Mouse (Mus musculus) c-Kit-positive CD71-positive TER-119-negative erythroid progenitor cells, embryonic 14.5 days (primary cell): ENCODE measurements around the gene Arf6.
"Not testable (repeated sequence)": the region's sequence is repeated elsewhere in the genome, so short reads cannot be mapped to it uniquely, and the experiment has no call there.

ENCODE experiments used
- DNase-seq: peaks from one replicate; pipeline ENCODE4 v3.0.0-alpha.2; 2013; ENCODE audit warnings: low read depth

Gene Arf6

DNA sequence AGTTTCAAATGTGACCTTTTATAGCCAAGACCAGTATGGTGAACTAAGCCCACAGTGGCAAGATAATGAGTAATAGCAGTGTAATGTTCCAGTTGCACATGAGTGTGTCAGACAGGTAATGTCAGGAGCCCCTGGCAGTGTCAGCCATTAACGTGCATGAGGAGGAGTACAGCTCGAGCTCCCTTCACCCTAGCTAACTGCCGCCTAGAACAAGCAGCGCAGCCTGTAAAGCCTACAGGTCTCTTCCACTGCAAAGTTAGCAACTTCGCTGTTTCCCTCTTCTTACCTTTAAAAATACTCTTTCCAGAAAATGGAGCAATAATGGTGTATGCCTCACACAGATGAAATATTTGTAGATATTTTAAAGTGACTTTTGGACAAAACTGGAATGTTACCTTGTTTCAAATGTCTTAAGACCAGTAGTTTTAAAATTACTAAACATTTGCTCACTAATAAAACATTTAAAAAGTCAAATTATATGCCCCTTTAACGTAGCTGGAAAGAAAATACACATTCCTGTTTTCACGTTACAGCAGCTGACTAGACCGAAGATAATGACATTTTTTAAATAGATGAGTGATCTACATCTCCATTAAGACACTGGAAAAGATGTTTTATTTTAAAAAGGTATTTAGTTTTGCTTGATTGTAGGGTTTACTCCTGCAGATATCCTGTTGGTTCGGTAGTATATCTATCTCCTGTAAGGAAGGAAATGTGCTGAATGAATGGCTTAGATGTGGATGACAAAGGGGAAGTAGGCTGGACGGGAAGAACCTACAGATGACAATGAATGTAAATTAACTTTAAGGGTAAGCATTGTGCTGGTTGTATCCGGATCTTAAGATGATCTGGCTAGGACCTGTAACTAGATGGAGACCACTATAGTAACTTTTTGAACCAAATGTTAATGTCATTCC is 2.2 kb downstream of the Arf6 start:
- DNase-seq, result no peak

- DNase-seq, result no peak
Measured at GRCm38 (mm10) chr12:69376132-69376531, 4.2 kb downstream of the Arf6 start.

- DNase-seq, result no peak
Measured at GRCm38 (mm10) chr12:69377188-69377587, 5.2 kb downstream of the Arf6 start.

- DNase-seq, result not testable (repeated sequence)
Measured at GRCm38 (mm10) chr12:69377636-69378035, 5.7 kb downstream of the Arf6 start.

- DNase-seq, result no peak
Measured at GRCm38 (mm10) chr12:69378558-69379454, 6.9 kb downstream of the Arf6 start.

GRCm38 (mm10) chr12:69382880-69383279 is 10.9 kb downstream of the Arf6 start:
- no peak for DNase-seq

DNA sequence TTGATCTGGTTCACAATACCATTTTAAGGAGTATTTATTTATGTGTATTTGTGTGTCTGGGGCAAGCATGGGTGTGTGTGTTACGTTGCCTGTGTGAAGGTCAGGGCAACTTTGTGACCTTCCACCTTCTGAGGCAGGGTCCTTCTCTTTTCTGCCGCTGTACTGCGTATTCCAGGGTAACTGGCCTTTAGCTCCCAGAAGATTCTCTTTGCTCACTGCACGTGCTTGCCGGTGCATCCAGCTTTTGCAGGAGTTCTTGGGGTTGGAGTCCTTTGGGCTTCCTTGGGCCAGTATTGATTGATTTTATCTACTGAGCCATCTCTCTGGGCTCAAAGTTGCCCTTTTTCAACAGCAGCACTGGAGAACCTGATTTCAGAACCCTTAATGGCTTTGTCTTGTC is 12.7 kb downstream of the Arf6 start:
- DNase-seq, result no peak

DNA sequence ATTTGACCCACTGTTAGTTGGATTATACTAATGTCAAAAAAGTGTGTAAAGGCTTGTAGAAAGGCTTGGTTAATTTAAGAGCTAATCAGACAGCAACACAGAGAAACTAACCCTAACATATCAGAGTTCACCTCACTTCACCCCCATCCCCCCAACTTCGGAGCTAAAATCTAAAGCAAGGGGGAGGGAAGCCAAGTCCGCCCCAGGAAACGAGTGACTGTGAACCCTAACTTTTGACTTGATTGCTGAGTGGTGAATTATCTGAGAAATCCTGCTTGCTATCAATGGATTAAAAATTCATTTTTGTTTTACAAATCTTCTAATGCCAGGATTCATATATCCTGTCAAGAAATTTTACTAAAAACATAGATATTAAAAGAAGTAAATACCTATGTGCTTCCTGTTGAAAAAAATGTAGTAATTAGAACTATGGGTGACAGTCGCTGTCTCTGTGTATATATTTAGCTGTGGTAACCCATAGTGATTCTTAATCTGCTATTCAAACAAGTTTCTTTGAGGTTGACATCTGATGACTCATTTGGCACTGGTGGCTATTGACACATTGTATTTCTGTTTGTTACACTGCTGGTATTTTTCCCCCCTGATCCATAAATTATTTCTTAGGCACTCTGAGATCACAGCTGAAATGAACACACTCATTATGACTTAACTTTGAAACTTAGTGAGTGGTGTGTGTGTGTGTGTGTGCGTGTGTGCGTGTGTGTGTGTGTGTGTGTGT is 13.8 kb downstream of the Arf6 start:
- DNase-seq, result no peak

DNA sequence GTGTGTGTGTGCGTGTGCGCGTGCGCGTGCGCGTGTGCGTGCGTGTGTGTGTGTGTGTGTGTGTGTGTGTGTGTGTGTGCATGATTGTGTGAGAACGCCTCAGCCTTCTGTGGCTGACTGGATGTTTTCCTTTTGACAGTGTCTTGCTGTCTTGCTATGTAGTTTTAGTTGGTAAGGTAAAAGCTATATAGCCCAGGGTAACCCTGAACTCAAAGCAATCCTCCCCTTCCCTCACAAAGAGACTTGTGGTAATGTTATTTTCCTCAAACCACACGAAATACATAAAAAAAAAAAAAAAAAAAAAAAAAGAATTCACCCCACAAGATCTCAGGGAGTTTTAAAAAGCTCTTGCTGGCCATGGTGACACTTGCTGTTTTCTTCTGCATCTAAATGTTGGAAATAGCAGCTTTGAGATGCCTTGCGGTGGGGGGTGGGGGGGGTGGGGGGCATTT is 14.4 kb downstream of the Arf6 start:
- not testable (repeated sequence) for DNase-seq

GRCm38 (mm10) chr12:69388321-69388869 is 16.4 kb downstream of the Arf6 start:
- DNase-seq, result no peak

DNA sequence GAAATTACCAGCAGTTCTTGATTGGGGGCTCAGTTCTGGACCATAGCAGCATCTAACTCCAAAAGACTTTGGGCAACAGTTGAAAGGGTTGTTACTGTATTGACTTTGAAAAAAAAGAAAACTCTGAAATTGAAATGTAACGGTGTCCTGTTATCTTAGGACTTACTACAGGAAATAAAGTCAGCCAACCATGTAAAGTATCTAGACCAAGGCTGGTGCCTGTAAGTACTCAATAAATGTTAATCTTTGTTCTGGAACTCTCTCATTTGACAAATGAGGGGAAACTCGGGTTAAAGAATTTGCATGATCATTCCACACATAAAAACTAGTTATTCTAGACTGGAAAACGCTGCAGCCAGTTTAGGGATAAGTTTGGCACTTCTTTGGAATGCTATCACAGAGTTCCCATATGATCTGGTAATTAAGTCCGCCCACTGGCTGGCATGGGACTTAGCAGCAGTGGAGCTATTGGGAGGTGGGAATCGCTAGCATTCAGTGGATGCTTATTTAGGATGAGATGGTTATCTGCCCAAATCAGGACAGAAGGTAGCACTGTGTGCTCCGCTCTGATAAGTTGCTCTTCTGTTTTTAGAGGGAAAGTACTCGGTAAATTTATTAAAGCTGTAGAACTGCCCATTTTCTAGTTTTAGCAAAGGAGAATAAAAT is 17.5 kb downstream of the Arf6 start:
- DNase-seq, result no peak

DNA sequence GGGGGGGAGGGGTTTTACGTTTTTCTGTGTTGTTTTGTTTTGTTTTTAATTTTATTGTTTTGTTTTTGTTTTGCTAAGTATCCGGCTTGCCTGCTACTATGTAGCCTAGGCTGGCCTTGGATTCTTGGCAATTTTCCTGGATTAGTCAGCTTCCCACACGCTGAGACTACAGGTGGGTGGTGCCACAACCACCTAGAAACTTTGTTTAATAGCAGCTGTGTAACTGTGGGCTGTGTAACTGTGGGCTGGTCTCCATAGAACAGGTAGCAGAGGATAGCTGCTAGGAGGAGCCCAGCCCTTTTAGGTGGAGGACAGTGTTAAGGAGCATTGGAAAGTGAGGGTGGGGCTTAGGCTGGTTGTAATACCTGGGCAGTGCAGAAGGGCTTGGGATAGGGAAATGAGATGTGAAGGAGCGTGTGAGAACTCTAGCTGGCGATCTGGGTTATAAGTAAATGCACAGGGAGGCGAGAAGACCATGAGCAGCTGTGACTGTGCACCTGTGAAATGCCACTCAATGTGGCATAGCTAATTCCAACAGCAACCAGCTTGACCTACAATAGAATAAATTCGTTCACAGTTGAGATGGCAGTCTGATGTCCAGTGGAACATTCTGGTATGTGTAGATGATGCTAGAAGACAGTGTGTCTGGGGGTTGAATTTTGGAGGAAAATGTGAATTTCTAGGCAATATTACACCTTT is 18.2 kb downstream of the Arf6 start:
- DNase-seq, result no peak

- DNase-seq, result no peak
Measured at GRCm38 (mm10) chr12:69393076-69393475, 21.1 kb downstream of the Arf6 start.

- DNase-seq, result no peak
Measured at GRCm38 (mm10) chr12:69394456-69394855, 22.5 kb downstream of the Arf6 start.

DNA sequence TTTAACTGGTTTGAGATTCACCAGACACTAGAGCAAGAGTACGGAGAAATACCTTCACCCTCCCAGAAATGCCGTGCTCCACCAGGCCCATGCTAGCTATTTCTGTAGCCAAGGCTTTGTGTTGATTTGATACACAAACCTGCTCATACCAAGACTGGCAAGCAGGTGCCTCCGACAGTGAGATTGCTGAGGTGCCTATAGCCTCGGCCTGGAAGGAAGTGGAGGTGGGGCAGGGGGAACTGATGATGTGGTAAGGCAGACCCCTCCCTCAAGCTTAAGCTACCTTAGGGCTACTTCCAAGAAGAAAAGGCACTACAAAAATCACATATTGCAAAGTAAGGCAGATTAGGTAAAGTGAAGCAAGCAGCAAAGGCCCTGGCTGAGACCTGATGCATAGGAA is 28.4 kb downstream of the Arf6 start:
- DNase-seq, result no peak

- no peak for DNase-seq
Measured at GRCm38 (mm10) chr12:69400871-69401286, 28.9 kb downstream of the Arf6 start.

DNA sequence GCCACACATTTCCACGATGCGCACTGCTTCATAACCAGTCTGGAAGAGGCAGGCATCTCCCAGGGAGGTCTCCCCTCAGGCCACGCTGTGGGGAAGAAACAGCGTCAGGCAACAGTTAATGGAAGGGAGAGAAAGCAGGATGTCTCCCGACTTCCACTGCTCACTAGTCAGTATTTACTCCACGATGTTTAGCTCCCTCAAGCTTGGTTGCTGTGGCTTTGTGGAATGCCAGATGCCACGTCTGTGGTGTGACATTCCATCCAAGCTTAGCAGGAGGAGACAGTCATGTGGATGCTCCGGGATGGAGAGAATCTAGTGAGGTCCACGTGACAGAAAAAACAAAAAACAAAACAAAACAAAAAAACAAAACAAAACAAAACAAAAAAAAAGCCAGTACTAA is 30.1 kb downstream of the Arf6 start:
- no peak for DNase-seq

DNA sequence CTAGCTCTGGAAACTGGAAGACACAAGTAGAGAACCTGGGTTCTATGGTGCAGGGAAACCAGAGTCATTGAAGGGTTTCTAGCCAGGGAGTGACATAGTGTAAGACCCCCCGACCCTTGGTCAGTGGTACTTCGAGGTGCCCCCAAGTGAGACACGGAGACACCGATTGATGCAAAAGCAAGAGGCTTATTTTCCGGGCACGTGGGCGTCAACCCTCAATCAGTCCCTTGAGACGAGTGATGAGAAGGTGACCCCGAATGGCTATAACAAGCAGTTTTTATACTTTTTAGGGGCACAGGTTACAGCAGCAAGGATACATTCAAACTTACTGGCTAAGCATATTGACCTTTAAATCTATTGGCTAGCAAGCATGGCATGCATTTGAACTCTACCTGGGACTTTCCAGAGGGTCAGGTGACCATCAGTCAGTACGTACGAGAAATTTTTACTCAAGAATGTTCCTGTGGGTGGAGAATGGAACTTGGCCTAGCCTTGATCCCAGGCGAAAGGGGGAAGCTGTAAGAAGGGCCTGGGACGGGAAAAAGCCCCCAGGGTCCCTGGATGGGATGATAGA is 30.7 kb downstream of the Arf6 start:
- no peak for DNase-seq

DNA sequence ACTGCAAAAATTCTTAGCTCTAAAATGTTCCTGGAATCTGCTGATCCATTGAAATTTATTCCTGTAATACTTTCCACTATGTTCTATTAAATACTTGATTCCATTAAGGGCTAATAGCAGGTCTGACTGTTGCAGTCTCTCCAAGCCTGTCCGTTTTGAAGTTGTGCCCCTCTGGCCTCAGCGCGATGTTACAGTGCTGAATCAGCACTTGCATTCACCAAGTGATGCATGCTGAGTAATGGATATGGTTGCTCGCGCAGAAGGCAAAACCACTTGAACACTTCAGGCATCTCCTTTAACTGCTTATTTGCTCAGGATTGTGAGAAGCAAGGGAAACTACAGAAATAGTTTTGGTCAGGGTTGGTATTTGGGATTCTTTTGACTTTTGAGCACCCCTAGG is 38.8 kb downstream of the Arf6 start:
- no peak for DNase-seq

DNA sequence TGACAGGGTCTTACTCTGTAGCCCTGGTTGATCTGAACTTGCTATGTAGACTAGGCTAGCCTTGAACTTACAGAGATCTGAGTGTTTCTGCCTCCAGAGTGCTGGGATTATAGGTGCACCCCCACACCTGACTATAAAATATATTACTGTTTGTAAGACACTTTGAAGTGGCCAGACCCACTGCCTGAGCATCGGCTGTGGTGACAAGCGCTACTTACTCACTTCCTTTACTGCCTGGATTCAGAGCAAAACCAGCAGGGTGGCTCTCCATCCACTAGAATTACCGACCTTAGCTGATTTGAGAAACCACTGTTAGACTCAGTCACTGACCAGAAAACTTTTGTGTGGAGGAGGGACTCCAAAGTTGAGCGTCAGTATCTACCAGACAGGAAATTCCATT is 40.0 kb downstream of the Arf6 start:
- DNase-seq, result no peak
